In the genomic region with DNA sequence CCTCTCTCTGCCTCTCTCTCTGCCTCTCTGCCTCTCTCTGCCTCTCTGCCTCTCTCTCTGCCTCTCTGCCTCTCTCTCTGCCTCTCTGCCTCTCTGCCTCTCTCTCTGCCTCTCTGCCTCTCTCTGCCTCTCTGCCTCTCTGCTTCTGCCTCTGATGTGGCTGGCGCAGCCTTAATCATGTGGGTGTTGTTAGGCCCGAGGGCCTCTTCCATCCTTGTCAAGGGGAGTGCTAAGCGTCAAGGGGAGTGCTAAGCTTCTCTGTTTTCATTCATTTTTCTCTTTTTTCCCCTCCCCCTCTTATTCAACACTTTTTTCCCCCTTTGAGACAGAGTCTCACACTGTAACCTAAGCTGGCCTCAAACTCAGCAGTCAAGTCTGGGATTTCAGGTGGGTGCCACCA, we compare ENCODE assay signal across 6 mouse cellular contexts. TPM values are rescaled to one million over a fixed set of nuclear protein-coding genes. Genes with fewer than 3 reads are reported as not detected.
DNase-seq lines count a peak whose midpoint lies in the region; ATAC-seq lines count a peak whose summit lies in the region.
"Not testable (repeated sequence)": the region's sequence is repeated elsewhere in the genome, so short reads cannot be mapped to it uniquely, and the experiment has no call there.

No protein-coding gene starts in this region.

- WGBS in hindbrain, embryonic 16.5 days: 28% methylated on average over 3 of the region's 3 CpGs
- 46% methylated on average over 3 of the region's 3 CpGs for WGBS in midbrain, embryonic 10.5 days

- H3K4me2 ChIP-seq in hindbrain, embryonic 16.5 days (ENCODE audit: low read length): not testable (repeated sequence)

- H3K4me1 ChIP-seq in hindbrain, embryonic 16.5 days (ENCODE audit: control insufficient read depth, insufficient read depth, low read depth, low read length): not testable (repeated sequence)
- H3K4me1 ChIP-seq in midbrain, embryonic 10.5 days: peaks cover 14% of the 10 kb centered on the region

- peak; percentile 53 for DNase-seq in CD4-positive helper T cell, adult 2 months (ENCODE audit: low read depth, low spot score)
- peak; percentile 6 for DNase-seq in midbrain, embryonic 10.5 days (ENCODE audit: low spot score)
- DNase-seq in testis, postnatal 10 days (ENCODE audit: low spot score): peak; percentile 7
- peak; percentile 50 for DNase-seq in thymus, postnatal 14 days

- H3K9me3 ChIP-seq in hindbrain, embryonic 16.5 days (ENCODE audit: control insufficient read depth, low read length); midbrain, embryonic 10.5 days (replicated peaks): not testable (repeated sequence)

- peak; percentile 43 for ATAC-seq in activated CD4-positive, CD25-positive, alpha-beta regulatory T cell, adult 4 months
- ATAC-seq in hindbrain, embryonic 16.5 days: 0 out of 2 replicates have a peak, but pooled peaks have one; percentile 8

- not testable (repeated sequence) for H3K27me3 ChIP-seq in hindbrain, embryonic 16.5 days (replicated peaks; ENCODE audit: control insufficient read depth, insufficient read depth, low read length); midbrain, embryonic 10.5 days (ENCODE audit: low read depth, poor library complexity, severe bottlenecking)

- H3K9ac ChIP-seq in hindbrain, embryonic 16.5 days (ENCODE audit: low read depth, low read length): not testable (repeated sequence)

- not testable (repeated sequence) for H3K27ac ChIP-seq in hindbrain, embryonic 16.5 days (ENCODE audit: low read depth, low read length); midbrain, embryonic 10.5 days (replicated peaks)

- not testable (repeated sequence) for H3K36me3 ChIP-seq in hindbrain, embryonic 16.5 days (ENCODE audit: control insufficient read depth, insufficient read depth, low read length); midbrain, embryonic 10.5 days

- H3K4me3 ChIP-seq in hindbrain, embryonic 16.5 days (ENCODE audit: low read length); midbrain, embryonic 10.5 days: not testable (repeated sequence)

RNA-seq across cellular contexts. Expression of gene Sypl, which starts 46.1 kb away (rescaled TPM):
- 100 to 1,000 TPM; 102 TPM for polyA plus RNA-seq in activated CD4-positive, CD25-positive, alpha-beta regulatory T cell, adult 4 months (2017; shearing (Covaris generic))
- polyA plus RNA-seq in hindbrain, embryonic 16.5 days (2015; fragmentation: Nextera tagmentation; extraction: Ambion mirVana): 43.4 and 46.0 TPM in 2 replicates
- polyA plus RNA-seq in midbrain, embryonic 10.5 days (2016; fragmentation: Nextera tagmentation; extraction: Ambion mirVana): 41.7 and 47.7 TPM in 2 replicates
